Mouse (Mus musculus) heart, adult 11 months (tissue): ENCODE results near the gene Tceanc2.

Experiments used
- DNase-seq: peaks from one replicate; pipeline ENCODE4 v3.0.0; 2022

Tceanc2 gene

DNA sequence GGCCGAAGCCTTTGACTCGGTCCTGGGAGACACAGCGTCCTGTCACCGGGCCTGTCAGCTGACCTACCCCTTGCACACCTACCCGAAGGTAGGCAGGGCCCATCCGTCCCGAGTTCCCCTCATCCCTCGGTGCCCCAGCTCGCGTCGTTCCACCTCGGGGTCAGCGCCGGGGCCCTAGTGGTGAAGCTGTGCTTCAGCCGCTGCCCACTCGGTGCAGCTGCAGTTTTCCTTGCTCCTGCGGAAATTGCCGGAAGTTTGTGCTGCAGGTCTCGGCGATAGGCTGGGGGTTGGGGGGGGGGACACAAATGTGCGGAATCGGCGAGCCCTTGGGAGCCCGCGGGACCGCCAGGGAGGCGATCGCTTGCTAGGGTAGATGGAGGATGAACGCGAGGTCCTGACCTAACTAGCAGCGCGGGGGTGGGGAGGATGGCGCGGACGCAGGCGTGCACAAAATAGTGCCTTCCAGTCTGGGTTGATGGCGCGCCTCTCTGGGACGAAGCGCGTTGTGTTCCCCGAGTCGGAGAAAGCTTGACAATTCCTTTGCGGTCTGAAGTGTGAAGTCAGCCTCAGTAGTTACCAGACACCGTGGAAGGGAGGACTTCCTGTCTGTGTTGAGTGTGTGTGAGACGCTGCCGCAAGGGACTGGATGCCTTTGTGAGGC lies at the start of gene Tceanc2:
Gene Tceanc2, minus strand, starts transcription at position 287 of the 661 bp plus-strand sequence.
- DNase-seq: no peak

DNA sequence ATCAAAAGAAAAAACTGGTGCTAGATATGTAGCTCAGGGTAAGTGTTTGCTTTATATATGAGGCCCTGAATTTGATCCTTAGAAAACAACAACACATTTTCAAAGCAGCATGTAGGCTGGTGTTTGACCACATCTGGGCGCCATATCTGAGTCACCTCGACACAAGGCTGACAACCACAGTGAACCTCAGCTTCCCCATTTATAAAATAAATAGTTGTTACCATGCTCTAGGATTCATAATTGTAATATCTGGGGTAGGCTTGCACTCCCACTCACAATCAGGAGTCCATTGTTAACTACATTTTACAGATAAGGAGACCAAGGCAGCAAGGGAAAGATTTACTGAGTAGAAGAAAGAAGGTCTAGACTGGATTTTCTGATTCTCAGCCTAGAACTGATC lies 47.4 kb upstream of the Tceanc2 start:
- peak; percentile 3 for DNase-seq

DNA sequence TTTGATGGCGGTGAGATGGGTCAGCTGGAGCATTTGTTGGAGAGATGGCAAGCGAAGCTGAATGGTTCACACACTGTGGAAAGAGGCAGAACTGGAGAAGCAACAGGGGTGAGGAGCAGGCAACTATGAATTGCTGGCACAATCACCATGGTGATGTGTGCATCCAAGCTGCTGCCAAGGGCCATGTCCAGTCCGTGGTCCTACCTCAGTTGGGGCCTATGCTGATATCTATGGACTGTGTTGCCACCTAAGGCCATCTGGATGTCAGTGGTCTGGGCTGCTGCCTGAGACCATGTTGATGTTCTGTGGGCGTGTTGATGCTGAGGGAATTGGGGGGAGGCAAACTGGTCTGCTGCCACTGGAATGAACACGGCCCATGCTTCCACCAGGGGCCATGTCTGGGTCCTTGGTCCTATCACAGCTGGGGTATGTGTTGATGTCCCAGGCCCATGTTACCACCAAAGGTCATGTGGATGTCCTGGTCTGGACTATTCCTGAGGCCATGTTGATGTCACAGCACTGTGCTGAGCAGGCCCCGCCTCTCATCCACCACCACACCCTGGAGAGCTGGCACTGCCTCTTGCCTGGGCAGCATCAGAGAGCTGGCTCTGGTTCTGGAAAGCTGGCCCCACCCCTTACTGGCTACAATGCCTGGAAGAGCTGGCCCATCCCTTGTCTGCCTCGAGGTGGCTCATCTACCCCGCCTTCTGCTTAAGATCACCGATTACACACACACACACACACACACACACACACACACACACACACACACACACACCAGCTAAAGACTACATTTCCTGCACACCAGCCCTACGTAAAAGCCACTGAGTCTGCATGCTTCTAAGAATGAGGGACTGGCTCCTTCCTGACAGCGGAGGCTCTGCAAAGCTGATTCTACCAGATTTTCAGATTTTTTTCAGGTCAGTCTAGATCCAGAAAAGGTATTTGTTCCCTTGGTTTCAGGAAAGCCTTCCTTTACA lies 44.6 kb upstream of the Tceanc2 start:
- DNase-seq: peak; percentile 97

DNA sequence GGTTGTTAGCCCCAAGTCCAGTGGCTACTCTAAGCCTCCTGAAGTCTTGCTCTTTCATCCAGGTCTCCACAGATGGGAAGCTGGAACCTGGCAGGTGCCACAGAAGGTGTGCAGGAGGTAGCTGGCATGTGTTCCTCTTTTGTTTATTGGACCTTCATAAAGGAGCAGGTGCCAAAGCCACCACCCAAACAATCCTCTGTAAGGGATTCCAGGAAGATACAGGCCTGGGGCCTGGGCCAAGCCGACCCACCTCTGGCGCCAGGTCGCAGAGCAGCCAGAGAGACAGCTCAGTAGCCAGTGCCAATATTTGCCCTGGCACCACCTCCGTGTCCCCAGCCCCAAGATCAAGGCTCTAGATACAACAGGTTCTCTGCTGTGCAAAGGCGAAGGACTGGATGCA lies 42.6 kb upstream of the Tceanc2 start:
- DNase-seq: no peak

DNA sequence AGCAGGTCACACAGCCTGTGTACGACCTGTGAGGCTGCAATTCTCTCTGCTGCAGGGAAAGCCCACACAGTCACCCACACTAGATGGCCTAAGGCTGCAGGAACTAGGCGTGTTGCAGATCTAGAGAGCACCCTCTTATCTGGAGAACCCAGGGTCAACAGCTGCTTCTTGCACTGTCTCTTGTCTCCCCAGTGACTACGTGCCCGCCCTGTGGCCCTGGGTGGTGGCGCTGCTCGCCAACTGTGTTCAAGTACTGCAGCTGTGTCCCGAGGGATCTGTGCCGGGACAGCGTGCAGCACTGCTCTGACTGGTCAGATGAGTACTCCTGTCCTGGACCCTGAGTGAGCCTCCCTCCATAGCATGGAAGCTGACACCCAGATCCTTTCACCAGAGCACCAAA lies 38.7 kb upstream of the Tceanc2 start:
- peak; percentile 85 for DNase-seq

DNA sequence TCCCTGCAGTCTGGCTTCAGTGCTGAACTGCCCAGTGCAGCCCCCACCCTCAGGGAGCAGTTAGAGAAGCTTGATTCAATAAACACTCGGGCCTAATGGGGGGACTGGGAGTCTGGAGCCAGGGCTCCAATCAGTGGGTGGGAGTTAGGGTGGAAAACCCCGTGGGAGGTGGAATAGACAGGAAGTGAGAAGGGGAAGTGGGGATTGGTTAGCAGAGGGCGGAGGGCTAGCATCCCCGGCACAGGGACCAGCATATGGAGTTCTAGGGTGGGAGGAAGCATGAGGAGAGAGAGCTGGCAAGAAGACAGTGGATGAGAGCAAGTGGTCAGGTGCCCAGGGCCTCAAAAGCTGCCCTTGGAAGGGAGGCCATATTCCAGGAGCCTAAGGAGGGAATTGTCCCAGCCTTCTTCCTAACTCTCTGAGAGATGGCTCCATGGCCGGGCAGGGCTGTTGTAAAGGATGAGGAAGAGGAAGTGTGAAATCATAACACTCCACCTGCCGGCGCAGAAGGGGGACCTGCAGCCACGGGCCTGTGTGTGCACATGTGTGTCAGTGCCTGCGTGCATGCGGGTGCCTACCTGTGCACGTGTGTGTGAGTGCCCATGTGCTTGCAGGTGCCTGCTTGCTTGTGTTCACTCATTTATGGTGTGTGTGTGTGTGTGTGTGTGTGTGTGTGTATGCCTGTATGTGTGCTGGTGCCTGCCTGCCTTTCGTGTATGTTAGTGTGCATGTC lies 34.5 kb upstream of the Tceanc2 start:
- peak; percentile 86 for DNase-seq

DNA sequence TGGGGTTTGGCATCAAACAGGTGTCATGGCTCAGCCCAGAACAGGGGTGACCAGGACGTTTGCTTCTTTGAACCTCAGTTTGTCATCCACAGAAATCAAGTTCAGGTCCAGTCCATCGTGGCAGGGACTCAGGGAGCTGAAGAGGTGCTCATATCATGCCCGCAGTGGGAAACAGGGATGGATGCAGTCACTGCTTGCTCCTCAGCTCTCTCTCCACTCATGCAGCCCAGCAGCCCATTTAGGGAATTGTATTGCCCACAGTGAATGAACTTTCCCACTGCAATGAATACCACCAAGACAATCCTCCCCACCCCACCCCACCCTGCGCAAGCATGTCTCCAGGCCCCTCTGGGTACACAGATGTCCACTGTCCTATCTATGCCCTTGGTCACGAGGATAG lies 33.0 kb upstream of the Tceanc2 start:
- peak; percentile 58 for DNase-seq

DNA sequence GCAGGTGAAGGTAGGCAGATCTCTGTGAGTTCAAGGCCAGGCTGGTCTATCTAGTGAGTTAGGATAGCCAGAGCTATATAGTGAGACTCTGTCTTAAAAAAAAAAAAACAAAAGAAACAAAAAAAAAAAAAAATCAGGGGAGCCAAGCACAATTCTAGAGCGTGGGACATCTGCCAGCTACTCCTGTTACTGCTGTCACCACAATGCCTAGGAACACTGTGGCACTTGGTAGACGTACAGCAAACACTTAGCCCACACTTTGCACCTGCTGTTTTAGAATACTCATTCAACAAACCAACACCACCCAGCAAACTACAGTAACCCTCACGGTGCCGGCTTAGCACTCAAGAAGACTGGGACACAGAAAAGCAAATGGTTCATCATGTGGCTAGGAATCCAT lies 32.5 kb upstream of the Tceanc2 start:
- no peak for DNase-seq

DNA sequence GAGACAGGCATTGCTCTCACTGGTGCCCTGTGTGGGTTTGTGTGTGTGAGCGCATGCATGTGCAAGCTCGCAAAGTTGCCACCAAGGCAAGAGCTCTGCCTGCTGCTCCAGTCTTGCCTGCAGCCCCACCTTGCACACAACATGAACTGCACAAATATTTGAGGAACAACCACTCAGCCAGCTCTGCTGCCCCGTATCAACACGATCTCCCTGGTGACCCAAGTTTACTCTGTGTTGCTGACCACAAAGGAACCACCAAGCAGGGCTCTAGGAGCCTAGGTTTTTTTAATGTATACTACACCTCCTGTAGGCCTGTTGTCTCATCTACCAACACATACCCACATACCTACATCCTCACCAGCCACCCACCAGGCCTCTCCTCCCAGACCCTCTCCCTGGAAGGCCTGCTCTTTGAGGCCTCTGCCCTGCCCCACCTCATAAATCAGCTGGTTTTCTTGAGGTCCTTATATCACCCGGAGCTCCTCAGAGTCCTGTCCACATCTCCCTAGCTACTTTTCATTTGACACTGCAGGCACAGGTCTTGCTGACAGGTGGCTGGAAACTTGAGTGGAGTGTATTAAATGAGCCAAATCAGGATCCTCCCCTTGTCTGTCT lies 31.7 kb upstream of the Tceanc2 start:
- no peak for DNase-seq

DNA sequence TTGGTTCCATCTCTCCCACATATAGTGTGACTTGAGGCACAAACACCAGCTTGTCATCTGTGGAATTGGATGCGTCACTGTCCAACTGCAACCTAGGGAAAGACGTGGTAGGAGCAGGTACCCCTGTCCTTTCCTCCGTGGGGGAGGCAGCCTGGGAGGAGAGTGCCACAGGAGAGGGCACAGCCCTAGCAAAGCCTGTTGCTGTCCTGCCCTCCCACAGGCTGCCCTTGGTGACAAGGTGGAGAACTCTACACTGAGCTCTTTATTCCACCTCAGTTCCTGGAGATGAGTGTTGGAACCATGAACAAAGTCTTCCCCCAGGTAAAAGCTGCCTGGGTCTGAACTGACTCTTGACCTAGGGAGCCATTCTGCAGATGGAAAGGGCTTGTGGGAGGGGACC lies 30.0 kb upstream of the Tceanc2 start, which contains the start of gene Ldlrad1:
Gene Ldlrad1, plus strand, starts transcription at position 301 of the 400 bp plus-strand sequence.
- no peak for DNase-seq

DNA sequence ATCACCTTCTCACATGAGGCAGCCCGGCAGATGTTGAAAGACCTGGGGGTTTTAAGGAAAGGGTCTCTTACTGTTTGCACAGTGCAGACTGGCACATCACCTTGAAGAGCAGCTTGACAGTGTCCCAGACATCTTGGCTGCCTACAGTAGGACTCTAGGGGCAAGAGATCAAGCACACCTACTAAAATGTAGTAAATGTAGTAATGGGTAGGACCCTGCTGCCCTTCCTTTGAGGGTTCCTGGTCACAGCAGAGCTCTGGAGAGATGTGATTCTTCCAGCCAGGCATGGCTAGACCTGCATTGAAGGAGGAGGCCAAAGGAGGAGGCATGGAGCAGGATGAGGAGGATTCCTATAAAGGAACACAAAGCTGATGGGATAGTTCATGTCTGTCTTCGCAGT lies 28.1 kb upstream of the Tceanc2 start:
- DNase-seq: peak; percentile 68

DNA sequence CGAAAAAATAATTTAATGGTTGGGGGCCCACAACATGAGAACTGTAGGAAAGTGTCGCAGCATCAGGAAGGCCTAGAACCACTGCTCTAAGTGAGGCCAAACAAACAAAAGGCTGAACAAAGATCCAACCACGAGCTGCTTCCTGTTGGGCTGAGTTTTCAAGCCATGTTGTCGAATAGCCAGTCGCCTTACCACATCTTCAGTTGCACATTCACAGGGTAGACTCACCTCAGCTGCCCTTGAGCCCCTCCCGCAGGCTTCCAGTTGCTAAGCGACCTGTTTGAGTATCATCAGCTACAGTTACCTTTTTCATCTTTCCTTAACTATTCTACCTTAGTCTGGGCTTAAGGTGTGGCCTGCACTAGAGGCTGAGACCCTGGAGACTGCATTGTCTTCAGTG lies 24.1 kb upstream of the Tceanc2 start:
- DNase-seq: peak; percentile 70

DNA sequence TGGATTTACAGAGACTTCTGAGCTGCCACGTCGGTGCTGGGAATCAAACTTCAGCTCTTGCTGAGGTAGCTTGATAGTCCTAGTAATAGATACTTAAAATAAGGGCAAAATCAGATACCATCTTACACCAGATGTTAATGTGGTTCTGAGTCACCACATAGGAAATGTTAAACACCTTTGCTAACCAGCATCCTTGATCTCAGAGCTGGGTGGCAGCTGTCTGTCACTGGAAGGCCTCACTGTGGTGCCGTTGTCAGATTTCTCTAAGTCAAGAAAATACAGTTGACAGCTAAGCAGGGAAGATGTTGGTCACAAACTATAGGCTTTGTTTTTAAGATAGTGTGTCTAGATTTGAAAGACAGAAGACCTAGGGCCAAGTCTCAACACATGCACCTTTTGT lies 22.9 kb upstream of the Tceanc2 start:
- DNase-seq: peak; percentile 53

DNA sequence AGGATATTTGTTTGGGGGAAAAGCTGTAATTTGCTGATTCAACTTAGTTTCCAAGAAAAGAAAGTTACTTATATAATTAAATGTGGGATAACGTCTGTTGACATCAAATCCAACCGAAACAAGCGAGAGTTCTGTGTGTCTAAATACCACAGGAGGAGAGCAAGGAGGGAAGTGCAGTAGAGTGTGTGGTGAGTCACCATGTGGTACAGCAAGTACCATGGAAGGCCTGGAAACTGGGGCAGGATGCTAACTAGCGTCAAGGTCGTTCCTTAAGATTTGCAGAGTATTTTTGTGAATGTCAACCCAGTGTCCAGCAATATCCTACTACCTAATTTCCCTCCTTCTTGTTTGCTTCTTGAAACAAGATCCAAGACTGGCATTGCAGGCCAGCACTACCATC lies 19.2 kb upstream of the Tceanc2 start:
- DNase-seq: peak; percentile 33

DNA sequence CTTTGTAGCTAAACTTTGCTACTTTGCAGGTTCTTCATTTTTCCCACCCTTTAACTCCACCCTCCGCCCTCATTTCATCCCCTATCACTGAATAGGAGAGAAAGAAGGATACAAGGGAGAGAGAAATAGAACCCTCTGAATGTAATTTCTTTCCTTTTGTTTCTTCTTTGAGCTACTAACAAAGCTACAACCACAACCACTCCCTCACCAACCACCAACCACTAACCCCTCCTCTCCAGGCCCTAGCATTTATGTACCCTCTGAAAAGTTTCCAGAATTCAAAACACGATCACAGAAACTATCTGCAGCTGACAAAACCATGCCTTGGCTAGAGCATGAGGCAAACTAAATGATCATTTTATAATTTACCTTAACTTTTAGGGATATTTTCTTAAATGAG lies 17.5 kb upstream of the Tceanc2 start:
- peak; percentile 9 for DNase-seq

DNA sequence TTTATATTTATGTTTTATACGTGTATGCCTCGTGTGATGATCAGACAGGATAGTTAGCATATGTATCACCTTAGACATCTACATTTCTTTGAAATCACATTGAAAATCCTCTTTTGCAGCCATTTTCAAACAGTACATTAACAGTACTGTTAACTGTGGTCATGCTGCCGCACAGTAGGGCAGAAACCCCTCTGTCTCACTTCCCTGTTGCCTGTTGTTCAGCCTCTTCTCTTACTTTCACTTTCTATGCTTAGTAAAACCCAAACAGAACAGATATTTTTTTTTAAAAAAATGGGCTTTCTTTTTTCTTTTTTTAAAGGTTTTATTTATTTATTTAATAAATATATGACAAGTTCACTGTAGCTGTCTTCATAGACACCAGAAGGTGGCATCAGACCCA lies 14.9 kb upstream of the Tceanc2 start:
- DNase-seq: peak; percentile 16

DNA sequence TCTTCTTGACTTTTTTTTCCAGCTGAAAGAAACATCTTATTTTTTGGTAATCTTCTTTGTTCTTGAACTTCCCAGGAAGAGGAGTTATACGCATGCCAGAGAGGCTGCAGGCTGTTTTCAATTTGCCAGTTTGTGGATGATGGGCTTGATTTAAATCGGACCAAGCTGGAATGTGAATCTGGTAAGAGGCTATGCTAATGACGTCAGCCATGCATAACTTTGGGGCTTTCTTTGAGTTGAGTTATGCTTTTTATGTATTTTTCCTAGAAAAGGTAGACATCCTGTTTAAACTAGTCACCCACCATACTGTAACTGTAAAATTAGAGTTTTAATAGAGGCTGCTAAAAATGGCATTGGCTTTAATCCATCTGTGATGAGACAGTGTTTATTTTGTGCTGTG lies 6.8 kb upstream of the Tceanc2 start:
- peak; percentile 19 for DNase-seq

DNA sequence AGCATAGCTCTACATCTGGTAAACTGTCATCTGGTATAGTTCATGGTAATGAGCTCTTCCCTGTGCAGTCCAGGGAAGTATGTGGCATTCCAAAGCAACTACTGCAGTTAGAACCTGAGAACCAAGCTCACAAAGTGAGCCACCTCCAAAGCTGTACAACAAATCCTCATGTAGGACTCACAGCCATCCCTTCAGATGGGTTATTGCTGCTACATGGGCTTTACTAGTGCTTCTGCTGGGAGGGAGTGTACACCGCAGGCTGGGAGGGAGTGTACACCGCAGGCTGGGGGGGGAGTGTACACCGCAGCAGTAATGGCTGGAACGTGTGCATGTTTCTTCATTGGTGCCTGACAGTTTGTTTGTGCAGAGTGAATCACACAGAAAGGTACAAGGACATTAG lies 4.3 kb upstream of the Tceanc2 start:
- DNase-seq: peak; percentile 70

DNA sequence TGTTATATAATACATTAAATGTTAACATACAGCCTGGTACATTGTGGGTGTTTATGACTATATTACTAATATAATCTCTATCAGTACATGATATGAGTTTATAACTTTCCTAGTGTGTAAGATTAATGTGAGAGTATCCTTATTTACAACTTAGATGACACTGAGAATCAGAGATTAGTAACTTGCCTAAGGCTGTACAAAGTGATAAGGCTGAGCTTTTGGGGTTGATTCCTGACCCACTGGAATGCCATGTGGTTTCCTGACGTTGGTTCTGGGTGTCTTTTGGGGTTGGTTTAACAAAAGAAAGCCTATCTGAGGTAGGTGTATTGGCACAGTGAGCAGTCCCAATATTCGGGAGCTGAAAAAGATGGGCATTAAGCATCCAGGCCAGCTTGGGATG lies 3.9 kb upstream of the Tceanc2 start:
- no peak for DNase-seq

DNA sequence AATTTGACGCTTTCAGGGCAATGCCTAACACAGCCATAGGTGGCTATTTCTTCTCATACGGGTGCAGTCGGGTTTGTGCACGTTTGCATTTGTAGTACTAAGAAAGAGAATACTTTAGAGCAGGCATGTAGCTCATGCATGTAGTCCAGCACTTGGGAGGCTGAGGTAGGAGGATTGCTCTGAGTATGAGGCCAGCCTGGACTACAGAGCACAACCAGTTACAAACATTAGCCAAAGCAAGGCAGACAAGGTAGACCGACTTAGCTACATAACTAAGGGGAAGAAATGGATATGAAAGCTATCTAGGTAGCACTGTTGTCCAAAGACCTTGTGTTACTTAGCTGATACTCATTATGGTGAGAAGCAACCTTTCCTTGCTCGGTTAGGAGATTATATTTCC lies 3.0 kb upstream of the Tceanc2 start:
- peak; percentile 58 for DNase-seq

DNA sequence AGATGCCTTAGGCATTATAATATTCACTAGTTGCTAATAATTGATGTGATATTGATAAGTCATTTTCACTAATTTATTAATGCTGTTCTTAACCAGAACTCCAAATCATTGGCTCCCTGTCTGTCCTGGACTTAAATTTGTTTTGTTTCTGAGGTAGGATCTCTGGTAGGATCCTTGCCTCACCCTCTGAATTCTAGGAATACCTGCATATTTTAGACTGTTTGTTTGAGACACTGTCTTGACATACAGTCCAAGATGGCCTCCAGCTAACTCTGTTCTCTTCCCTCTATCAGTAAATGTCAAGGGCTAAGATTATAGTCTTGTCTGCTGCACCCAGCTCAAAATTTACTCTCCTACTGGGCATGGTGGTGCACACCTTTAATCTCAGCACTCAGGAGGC lies 1.8 kb upstream of the Tceanc2 start:
- DNase-seq: peak; percentile 45

DNA sequence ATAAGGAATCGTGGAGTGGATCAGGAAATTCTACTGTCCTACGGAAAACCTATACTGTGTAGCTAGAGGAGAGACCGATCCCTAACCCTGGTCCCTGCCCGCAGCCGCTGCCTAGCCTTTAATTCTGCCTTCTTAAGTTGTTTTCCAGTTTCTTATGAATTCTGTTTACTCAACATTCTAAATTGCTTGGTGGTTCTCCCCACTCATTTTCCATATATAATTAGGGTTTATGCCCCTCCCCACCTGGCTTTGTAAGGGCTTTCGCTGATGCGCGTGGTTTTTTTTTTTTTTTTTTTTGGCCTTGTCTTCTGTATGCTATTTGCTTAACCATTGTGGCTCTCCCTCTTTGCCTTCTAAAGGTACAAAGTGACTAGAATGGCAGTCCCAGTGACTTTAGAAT lies 645 bp upstream of the Tceanc2 start:
- no peak for DNase-seq
